Mouse (Mus musculus) urinary bladder, adult 2 months (tissue): ENCODE data around the gene Igf2bp3. TPM values are rescaled to one million over a fixed set of nuclear protein-coding genes. Genes with fewer than 3 reads are reported as not detected.
A peak's percentile ranks its signal among the peaks of the same experiment; 100 is the strongest.
"Not testable (repeated sequence)": the region's sequence is repeated elsewhere in the genome, so short reads cannot be mapped to it uniquely, and the experiment has no call there.

ENCODE experiments used
- DNase-seq: peaks from one replicate; pipeline ENCODE4 v3.0.0; 2022; ENCODE audit warnings: low spot score
- polyA plus RNA-seq: library from polyadenylated mRNA; depleted of rRNA; stranded (reverse); fragments of >200 nt; gene quantifications from 2 replicates; pipeline ENCODE4 v1.2.3, GENCODE M21; 2012; rRNA removed

Gene Igf2bp3
- 1.7 and 2.2 TPM in 2 replicates for polyA plus RNA-seq

DNA sequence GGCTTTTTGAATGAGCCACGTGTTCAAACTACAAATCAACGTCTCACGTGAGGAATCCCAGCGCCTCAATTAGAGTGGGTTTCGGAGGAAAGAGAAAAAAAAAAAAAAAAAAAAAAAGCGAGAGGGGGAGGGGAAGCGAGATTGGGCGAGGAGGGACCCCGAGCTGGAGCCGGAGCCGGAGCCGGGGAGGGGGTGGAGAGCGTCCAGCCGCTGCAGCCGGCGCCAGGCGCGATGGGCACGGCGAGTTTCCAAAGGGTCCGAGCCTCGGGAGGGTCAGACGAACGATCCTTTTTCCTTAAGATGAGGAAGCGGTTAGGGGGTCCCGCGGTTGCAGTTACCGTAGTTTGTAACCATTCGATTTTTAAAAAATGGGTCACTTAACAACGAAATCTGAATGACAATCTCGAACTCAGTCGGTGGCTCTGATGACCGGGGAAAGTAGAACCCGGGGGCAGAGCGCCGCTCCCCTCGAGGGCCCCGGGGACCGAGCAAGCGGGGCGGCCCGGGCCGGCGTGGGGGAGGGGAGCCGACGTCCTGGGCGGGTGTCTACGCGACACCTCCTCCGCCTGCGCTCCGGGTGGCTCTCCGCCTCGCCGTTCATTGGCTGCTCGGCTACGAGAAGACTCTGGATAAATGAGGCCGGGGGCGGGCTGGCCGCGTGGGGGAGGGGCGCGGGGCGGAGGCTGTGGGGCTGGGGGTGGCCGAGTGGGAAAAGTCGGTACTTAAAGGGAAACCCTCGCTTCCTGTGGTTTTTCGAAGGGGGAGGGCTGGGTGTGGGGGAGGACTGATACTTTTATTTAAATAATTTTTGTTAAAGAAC is at the start of gene Igf2bp3:
Igf2bp3 (minus strand) TSS at position 30 of the 820 bp plus-strand sequence.
- DNase-seq: peak; percentile 40

DNA sequence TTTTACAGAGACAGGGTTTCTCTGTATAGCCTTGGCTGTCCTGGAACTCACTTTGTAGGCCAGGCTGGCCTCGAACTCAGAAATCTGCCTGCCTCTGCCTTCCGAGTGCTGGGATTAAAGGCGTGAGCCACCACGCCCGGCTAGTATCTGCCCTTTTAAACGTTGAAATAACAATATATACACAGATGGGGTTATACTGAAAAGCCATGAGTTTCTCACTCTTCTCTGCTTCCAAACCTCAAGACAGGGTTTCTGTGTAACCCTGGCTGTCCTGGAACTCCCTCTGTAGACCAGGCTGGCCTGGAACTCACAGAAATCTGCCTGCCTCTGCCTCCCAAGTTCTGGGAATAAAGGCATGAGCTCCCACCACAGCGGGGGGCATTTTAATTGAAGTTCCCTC is 49.7 kb upstream of the Igf2bp3 start:
- not testable (repeated sequence) for DNase-seq

DNA sequence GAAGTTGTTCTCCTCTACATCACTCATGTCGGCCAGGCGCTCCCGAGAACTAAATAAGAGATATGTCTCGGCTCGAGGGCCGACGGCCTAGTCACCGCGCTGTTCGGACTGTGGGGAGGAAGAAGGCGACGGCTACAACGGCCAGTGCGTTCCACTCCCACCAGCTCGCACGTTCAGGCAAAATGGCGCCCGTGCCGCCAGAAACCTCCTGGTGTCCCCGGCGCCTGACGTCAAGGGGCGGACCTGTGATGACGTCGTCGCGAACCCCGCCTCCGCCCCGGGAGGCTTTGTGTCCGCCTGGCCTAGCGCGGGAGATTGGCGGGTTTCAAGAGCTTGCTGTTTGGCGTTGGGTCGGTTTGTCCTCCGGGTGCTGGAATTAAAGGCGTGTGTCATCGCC is 49.1 kb upstream of the Igf2bp3 start, which contains the start of gene Tra2a:
Tra2a (minus strand) TSS at position 187 of the 397 bp plus-strand sequence.
- DNase-seq: peak; percentile 92

DNA sequence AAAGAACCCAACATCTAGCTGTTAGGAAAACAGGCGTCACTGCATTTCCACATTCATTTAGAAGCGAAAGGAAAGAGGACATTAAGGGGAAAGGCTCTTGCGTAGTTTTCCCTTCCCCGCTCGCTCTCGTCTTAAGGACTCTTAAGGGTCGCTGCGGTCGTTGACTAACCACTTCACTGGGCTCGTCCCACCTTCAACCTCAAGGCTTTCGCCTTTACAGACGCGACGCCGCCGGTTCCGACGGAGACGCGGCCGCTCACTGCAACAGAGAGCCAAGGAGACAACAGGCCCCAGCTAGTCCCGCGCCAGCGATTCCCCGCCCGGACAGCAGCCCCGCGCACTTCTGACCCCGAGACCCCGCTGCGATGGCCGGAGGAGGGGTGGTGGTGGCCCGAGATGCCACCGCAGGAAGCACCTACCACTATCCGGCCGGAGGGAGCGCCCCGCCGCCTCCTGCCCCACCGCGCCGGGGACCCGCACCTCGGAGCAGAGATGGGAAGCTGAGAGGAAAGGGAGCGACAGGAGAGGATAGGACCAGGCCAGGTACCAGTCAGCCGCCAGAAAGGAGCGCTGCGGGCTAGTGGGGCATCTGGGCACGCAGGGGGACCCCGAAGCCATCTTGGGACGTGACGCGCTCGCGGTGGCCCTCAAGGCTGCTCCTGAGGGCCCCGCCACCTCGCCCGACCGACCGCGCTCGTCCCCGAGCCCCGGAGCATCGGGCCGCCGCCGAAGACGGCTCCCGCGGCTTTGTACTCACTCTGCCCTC is 48.5 kb upstream of the Igf2bp3 start:
- DNase-seq: peak; percentile 59

DNA sequence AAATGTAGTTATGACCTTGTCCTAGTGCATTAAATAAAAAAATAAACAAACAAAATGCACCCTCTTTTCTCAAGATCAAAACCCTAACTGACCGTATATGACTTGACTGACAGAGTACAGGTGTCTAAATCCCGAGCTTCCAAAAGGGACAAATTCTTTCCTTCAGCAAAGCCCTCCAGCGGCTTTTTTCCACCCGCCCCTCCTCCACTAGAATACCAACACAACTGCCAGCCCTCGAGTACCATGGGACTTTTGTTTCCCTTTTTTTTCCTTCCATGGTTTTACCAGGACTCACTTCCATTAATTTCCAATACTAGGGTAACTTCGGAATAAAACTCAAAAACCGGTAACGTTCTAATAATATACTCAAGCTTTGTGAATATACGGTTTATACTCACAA is 47.7 kb upstream of the Igf2bp3 start:
- no peak for DNase-seq

DNA sequence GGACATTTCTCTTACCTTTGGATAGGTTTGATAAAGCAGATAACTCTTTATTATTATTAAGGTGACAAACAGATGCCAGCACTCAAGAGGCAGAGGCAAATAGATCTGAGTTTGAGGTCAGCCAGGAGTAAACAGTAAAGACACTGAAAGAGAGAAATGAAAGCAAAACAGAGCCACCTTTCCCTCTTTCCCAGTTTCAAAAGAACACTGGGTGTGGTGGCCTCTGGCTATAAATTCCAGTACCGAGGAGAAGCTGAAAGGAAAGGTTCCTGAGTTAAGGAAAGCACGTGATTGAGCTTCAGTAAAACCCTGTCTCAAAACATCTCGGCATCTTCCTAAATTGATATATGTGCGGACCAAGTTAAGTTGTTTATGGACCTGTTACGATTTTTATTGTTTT is 45.0 kb upstream of the Igf2bp3 start:
- DNase-seq: no peak

DNA sequence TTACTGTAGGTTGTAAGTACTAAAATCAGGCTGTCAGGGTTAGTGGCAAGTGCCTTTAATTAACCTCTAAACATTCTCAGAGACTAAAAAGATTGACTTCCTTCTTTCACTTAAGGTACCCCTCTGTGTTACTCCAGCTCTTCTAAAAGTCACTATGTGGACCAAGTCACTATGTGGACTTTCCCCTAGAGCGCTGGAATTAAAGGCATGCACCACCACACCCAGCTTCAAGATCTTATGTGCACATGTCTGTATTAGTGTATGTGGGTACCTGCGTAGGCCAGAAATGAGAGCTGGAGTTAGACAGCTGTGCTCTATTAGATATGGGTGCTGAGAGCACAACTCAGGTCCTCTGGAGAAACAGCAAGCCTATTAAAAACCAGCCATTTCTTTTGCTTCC is 43.1 kb upstream of the Igf2bp3 start:
- no peak for DNase-seq

DNA sequence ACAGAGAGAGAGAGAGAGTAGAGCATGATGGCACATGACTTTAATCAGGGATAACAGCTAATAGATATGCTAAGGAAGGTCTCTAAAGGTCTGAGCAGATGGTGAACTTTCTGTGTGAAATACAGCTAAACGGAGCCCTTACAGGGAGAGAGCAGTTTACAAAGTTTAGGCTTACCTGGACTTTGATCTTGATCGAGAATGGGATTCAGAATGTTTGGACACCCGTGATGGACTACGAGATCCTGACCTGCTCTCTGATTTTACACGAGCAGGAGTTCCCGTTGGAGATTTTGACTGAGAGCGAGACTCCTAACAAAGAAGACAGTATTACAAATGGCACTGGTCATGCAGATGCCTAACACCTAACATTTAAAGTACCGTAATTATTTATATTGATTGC is 37.5 kb upstream of the Igf2bp3 start:
- DNase-seq: no peak

DNA sequence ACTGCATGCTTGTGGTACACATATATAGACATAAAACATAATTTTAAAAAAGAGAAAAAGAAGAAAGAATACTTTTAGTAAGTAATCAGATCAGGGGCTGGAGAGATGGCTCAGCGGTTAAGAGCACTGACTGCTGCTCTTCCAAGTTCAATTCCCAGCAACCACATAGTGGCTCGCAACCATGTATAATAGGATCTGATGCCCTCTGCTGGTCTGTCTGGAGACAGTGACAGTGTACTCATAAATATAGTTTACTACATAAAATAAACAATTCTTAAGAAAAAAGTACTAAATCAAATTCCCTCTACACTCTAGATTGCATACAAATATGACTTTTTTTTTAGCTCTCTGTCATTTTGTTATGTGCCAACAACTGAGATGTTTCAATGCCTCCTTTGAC is 36.4 kb upstream of the Igf2bp3 start:
- no peak for DNase-seq

DNA sequence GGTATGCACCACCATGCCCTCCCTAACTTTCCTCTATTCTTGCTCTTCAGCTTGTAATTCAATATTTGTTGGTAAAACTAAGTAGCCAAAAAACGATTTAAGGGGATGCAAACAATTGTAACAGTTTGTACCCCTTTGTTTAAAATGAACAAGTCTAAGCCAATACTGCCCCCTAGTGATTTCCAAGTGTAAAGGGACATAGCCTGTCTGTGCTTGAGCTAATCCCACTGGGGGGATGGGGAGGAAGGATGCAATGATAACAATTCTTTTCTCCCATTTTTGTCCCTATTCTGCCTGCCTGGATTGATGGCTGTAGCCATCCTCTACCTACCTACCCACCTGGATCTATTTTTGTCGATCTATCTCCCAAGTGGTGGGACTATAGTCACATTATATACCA is 32.5 kb upstream of the Igf2bp3 start:
- no peak for DNase-seq

DNA sequence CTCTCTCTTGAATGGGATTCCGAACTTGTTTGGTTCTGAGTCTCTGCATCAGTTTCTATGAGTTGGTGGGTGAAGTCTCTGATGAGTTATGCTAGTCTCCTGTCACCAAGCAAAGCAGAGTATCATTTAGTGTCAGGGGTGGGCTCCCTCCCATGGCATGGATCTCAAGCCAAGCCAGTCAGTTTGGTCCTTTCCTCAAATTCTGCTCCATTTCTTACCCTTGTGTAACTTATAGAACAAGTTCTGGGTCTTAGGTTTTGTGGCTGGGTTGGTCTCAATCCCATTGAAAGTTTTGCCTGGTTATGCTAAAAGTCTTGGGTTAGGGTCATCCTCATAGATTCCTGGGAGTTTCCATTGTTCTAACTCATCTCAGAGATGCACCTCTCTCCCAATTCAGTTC is 27.6 kb upstream of the Igf2bp3 start:
- no peak for DNase-seq

DNA sequence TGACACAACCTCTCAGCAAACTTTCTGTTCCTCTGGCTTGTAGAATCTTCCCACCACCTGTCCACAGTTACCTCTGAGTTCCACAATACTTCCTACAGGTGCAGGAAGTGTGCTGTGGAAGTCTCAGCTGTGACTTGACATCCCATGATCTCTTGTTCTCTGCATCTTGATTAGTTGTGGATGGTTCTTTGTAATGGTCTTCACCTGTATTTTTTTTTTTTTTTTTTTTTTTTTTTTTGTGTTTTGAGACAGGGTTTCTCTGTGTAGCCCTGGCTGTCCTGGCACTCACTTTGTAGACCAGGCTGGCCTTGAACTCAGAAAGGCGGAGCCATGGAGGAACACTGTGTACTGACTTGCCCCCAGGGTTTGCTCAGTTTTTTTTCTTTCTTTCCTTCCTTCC is 26.8 kb upstream of the Igf2bp3 start:
- DNase-seq: no peak

DNA sequence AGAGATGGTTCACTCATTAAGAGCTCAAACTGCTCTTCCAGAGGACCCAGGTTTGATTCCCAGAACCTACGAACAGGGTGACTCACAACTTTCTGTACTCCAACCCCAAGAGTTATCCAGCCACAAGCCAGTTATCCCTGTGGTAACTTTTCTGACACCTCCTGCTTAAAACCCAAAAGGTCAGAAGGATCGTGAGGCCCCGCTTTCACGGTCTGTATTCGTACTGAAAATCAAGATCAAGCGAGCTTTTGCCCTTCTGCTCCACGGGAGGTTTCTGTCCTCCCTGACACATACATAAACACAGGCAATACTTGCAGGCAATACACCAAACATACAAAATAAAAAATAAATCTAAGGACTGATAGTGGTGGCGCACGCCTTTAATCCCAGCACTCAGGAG is 21.6 kb upstream of the Igf2bp3 start:
- peak; percentile 100 for DNase-seq

DNA sequence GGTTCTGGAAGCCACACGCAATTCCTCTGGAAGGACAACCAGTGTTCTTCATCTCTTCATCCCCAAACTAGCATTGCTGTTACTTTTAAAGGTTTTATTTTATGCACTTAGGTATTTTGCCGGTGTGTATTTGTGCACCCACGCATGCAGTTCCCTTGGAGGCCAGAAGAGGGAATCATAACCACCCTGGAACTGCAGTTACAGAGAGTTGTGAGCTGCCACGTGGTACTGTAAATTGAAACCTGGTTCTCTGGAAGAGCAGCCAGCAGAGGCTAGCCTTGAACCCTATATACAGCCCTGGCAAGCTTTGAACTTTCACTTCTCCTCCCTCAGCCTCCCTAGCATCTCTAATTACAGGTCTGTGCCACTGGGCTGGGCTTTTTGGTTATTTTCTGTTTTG is 18.6 kb upstream of the Igf2bp3 start:
- DNase-seq: no peak

DNA sequence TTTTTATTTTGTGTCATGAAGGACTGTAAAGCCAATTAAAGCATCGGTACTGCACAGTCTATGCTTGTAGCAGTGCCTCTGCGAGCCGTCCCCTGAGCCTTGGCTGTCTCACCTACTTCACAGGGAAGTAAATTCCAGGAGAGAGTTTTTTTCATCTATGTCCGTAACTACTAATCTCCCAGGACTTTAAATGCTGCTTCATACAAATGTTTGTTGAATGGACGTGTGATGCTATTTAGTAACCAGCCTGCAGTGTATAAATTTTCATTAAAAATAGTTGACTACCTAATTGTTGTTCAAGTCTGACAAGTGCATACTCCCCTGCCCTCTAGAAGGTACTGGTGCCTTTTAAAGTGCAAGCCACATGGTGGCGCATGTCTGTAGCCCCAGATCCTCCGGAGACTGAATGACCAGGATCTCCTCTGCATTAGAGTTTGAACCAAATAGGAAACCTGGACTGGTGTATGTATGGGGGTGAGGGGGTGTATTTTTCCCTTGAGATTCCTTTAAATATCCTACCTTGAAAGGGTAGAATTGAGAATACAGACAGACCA is 13.4 kb upstream of the Igf2bp3 start:
- no peak for DNase-seq

DNA sequence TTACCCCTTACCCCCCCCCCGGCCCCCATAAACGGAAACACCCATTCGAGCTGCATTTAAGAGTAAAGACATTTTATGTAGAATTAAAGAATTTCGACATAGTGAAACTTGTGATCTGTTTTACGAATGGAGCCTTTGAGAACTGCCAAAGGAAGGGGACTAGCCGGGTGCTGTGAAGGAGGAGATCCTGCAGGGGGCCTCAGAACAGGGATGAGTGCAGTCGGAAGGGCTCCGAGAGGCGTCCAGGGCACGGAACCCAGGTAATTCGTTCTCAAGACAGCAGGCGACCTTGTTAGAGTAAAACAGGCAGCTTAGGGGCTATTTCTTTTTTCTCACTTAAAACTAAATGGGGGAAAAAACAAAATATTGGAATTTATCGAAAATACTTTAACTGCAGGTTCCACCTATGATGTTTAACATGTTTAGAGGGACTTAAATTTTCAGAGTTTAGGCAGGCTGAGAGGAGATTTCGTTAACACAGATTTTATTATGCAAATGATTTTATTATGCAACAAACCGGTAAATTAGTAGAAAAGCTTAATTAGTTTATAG is 12.5 kb upstream of the Igf2bp3 start:
- DNase-seq: no peak

DNA sequence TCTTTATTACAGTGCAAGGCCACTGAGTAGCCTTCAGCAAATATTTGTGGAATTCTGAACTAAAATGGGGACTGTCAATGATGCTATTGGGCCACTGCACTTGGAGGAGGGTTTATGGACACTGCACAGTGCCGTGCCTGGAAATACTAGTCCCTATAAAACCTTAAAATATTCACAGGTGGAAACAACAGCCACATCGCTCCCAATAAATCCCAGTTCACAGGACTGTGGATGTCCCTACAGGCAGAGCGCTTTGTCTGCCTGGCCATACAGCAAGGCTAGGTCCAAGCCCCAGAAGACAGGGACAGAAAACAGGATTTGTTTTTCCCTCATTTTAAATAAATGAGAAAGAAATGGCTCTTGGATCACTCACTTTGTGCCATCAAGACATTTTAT is 11.0 kb upstream of the Igf2bp3 start:
- DNase-seq: no peak

DNA sequence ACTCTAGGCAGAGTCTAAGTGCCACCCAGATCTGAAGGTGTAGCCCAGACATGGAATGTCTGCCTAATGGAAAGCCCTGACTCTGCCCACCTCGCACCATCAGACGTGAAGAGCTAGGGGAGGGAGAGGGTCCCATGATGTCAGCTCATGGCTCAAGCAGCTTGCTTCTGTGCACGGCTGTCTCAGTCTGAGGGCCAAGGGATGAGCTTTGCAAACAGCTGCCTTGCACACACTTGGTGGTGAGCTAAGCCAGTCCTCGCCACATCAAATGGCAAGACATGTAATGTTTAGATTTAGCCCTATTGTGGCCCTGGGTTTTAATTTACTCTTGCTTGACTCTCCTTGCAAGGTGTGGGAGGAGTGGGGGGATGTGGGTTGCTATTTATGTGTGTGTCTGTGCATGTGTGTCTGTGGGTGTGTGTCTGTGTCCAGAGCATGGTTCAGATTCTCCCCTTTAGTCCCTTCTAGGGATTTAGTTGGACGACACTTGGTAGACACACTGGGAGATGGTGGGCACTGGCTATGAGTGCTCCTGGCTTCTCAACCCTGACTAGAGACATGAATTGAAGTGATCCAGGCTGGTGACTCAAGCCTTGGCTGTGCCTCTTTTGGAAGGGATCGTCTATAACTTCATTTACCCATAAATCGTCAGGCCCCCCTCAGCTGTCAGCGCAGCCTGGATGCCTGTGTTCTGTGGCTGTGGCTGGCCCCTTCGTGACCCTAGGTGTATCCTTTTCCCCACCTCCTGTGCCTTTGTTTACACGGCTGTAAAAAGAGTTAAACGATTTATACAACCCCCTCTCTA is 10.4 kb upstream of the Igf2bp3 start:
- no peak for DNase-seq

DNA sequence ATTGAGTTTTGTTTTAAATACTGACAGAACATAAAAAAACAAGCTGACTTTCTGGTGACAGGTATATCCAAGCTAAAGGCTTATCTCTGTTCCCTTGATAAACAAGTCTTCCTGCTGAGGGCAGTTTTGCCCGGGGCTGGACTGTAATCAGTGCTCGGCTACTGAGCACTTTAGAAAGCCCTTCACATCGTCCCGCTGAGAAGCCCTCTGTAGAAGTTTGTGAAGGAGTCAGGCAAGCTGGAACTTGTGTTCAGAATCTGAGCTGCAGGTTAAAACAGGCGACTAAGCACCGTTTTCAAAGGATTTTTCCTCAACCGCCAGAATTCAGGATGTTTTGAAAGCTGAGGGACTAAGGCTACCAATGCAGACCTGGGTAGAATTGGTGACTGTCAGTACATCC is 7.1 kb upstream of the Igf2bp3 start:
- DNase-seq: no peak

DNA sequence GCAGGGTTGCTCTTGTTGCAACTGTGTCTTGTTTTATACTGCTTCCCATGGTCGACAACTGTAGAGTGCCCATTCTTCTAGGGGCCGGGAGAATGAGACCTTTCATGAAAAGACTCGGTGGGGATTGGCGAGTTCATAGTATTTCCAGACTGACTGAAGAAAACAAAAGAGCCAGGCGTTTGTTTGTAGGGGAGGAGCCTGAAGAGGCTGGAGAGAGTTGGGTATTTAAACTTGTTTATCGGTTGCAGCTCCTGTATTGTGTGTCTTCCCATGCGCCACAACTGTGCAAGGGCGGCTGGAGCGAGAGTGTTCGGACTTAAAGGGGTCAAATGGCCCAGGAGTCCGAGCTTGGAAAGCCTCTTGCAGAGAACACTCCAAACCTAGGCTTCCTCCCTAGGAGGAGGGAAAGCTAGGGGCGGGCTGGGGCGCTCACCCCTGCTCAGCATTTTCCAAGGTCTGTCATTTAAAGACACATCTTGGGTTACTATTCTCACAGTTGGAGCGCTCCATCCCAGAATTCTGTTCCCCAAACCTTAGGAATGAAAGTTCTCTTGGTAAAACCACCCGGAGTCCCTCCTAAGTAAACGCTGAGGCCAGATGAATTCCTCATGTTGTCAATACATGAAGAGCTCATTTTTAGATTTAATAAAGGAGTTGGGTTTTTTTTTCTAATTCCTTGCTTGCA is 5.3 kb upstream of the Igf2bp3 start:
- DNase-seq: no peak

DNA sequence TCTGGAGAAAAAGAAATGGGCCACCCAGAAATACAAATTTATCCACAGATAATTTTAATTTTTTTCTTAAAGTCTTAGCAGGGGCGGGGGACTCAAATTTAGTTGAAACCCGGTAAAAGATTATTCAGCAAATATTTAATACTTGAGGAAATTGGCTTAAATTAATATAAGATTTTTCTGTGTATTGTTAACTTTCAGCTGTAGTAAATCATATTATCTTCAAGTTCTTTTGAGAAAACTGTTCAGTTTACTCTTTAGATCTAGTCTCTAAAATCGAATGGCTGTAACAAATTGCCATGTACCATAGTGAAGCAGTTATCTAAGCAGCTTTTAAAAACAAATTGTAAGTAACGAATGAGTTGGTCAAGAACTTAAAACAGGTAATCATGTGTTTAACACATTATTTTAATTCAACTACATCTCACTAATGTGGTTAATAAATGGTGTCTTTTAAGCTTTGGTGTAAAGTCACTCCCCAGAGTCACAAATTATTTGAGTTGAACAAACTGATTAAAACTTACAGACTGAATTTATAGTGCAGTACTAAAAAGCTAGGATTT is 4.3 kb upstream of the Igf2bp3 start:
- DNase-seq: no peak
